Mouse (Mus musculus): ENCODE measurements around the gene Trim13.
A peak's percentile ranks its signal among the peaks of the same experiment; 100 is the strongest.

The Trim13 gene

GRCm38 (mm10) chr14:61611766-61612165 lies 13.7 kb downstream of the Trim13 start:
- DNase-seq (ENCODE audit: inconsistent age in 2 of 2, low spot score in 1 of 2), result no peak

GRCm38 (mm10) chr14:61613319-61613718 lies 15.3 kb downstream of the Trim13 start:
- no peak for DNase-seq (ENCODE audit: inconsistent age in 2 of 2, low spot score in 1 of 2)

- no peak for DNase-seq (ENCODE audit: inconsistent age in 2 of 2, low spot score in 1 of 2)
Observed at GRCm38 (mm10) chr14:61620371-61620770, 22.3 kb downstream of the Trim13 start.

- DNase-seq (ENCODE audit: inconsistent age in 2 of 2, low spot score in 1 of 2), result peak in 1 of 2 experiments; percentile 54
Observed at GRCm38 (mm10) chr14:61635969-61636368, 37.9 kb downstream of the Trim13 start.

GRCm38 (mm10) chr14:61642668-61643067 lies 44.6 kb downstream of the Trim13 start:
- DNase-seq (ENCODE audit: inconsistent age in 2 of 2, low spot score in 1 of 2), result no peak

GRCm38 (mm10) chr14:61645547-61645946 lies 47.5 kb downstream of the Trim13 start:
- peak in 1 of 2 experiments; percentile 50 for DNase-seq (ENCODE audit: inconsistent age in 2 of 2, low spot score in 1 of 2)

GRCm38 (mm10) chr14:61647182-61647880 lies 49.3 kb downstream of the Trim13 start:
- peak; percentile 52 to 92 for DNase-seq (ENCODE audit: inconsistent age in 2 of 2, low spot score in 1 of 2)

- DNase-seq (ENCODE audit: inconsistent age in 2 of 2, low spot score in 1 of 2), result peak; percentile 66 to 89
Observed at GRCm38 (mm10) chr14:61647881-61648684, 50.0 kb downstream of the Trim13 start.

- peak; percentile 97 to 98 for DNase-seq (ENCODE audit: inconsistent age in 2 of 2, low spot score in 1 of 2)
Observed at GRCm38 (mm10) chr14:61648685-61649504, 50.8 kb downstream of the Trim13 start.

GRCm38 (mm10) chr14:61650291-61650960 lies 52.4 kb downstream of the Trim13 start:
- DNase-seq (ENCODE audit: inconsistent age in 2 of 2, low spot score in 1 of 2), result peak; percentile 36 to 81
